Mouse (Mus musculus) hindbrain, embryonic 14.5 days (tissue): ENCODE results near the gene Adam22. TPM values are rescaled to one million over a fixed set of nuclear protein-coding genes. Genes with fewer than 3 reads are reported as not detected.

Experiments used
- ATAC-seq: fragments of 200-750 bp; cut with Nextera tagmentation; 2 replicates; pipeline ENCODE4 v1.8.0; 2017; ENCODE audit warnings: moderate number of reproducible peaks, mild to moderate bottlenecking, moderate TSS enrichment, moderate library complexity; ENCODE audit not compliant: low FRiP score
- DNase-seq: peaks from one replicate; pipeline ENCODE4 v3.0.0-alpha.2; 2015; ENCODE audit warnings: low spot score
- H3K27ac ChIP-seq: fragments of 300-500 bp; sonication (generic); 2 replicates; pipeline ENCODE4 v1.5.1; 2014; ENCODE audit warnings: mild to moderate bottlenecking, moderate library complexity
- H3K27me3 ChIP-seq: fragments of 300-500 bp; sonication (generic); 2 replicates; pipeline ENCODE4 v1.6.1; 2014; ENCODE audit warnings: mild to moderate bottlenecking, low read length, mixed read lengths; ENCODE audit not compliant: control insufficient read depth, insufficient read depth
- H3K36me3 ChIP-seq: fragments of 300-500 bp; sonication (generic); replicated peaks from 2 replicates; pipeline ENCODE4 v1.6.1; 2014; ENCODE audit not compliant: control insufficient read depth, insufficient read depth
- H3K4me1 ChIP-seq: fragments of 300-500 bp; sonication (generic); replicated peaks from 2 replicates; pipeline ENCODE4 v1.6.1; 2014; ENCODE audit warnings: antibody characterized with exemption, low read length, mixed read lengths; ENCODE audit not compliant: control insufficient read depth, insufficient read depth
- H3K4me2 ChIP-seq: fragments of 300-500 bp; sonication (generic); replicated peaks from 2 replicates; pipeline ENCODE4 v1.6.1; 2014; ENCODE audit warnings: mild to moderate bottlenecking, moderate library complexity
- H3K4me3 ChIP-seq: fragments of 300-500 bp; sonication (generic); replicated peaks from 2 replicates; pipeline ENCODE4 v1.5.1; 2014; ENCODE audit warnings: mild to moderate bottlenecking, low read length
- H3K9ac ChIP-seq: fragments of 300-500 bp; sonication (generic); 2 replicates; pipeline ENCODE4 v1.6.1; 2014
- H3K9me3 ChIP-seq: fragments of 300-500 bp; sonication (generic); 2 replicates; pipeline ENCODE4 v1.6.1; 2016; ENCODE audit warnings: low read length; ENCODE audit not compliant: control insufficient read depth
- WGBS: fragments of 180-500 bp; shearing (Covaris S2); extraction: QIAGEN DNeasy Blood & Tissue Kit; methylation state at CpG from one replicate; pipeline ENCODE4 v1.1.7; 2014; 5-methylcytosine and 5-hydroxymethylcytosine counted together
- polyA plus RNA-seq: library from polyadenylated mRNA; unstranded; fragments of >200 nt; fragmentation: Nextera tagmentation; extraction: Ambion mirVana; gene quantifications from 2 replicates; pipeline ENCODE4 v1.2.1, GENCODE M21; 2014

Gene Adam22
- polyA plus RNA-seq, 1 experiment from 2014 or later, result 55.6 TPM

- H3K4me3 ChIP-seq, result no peak overlapping the region
- H3K9ac ChIP-seq, result no peak overlapping the region
- no peak for ATAC-seq
- no peak for DNase-seq
- no peak overlapping the region for H3K4me2 ChIP-seq
- no peaks in the 10 kb centered on the region for H3K4me1 ChIP-seq
- no peaks in the 10 kb centered on the region for H3K27me3 ChIP-seq
- H3K27ac ChIP-seq, result no peak overlapping the region
- peaks cover 14% of the 10 kb centered on the region for H3K36me3 ChIP-seq
- 90% methylated on average over 1 of the region's 1 CpGs for WGBS
- H3K9me3 ChIP-seq, result no peaks in the 10 kb centered on the region
These were observed 272.3 kb downstream of the Adam22 start for GRCm38 (mm10) chr5:8095689-8096088.

DNA sequence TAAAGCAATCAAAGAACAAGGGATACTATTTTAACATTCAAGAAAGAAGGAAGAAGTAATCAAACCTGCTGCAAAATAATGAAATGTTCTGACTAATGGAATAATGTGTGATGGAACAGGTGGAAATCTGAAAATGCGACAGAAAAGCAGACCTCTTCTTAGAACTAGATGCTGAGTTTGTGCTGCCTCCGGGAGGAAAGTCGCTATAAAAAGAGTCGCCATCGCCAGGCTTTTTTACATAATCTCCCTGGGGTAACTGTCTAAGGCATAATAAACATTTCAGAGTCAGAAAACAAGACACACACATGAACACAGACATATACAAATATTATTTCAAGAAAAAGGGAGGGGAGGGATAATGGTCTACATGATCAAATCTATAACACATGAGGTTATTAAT lies 273.0 kb downstream of the Adam22 start:
- Histone ChIP-seq H3K4me1 (no peaks in the 10 kb centered on the region), H3K36me3 (peaks cover 14% of the 10 kb centered on the region), H3K27me3 (no peaks in the 10 kb centered on the region), H3K27ac (no peak overlapping the region), H3K4me2 (no peak overlapping the region), H3K9me3 (no peaks in the 10 kb centered on the region), H3K4me3 (no peak overlapping the region), H3K9ac (no peak overlapping the region)
- no peak for DNase-seq
- 69% methylated on average over 5 of the region's 5 CpGs for WGBS
- no peak for ATAC-seq

GRCm38 (mm10) chr5:8088147-8088546 lies 279.8 kb downstream of the Adam22 start:
- no peak for ATAC-seq
- no peak overlapping the region for H3K4me2 ChIP-seq

DNA sequence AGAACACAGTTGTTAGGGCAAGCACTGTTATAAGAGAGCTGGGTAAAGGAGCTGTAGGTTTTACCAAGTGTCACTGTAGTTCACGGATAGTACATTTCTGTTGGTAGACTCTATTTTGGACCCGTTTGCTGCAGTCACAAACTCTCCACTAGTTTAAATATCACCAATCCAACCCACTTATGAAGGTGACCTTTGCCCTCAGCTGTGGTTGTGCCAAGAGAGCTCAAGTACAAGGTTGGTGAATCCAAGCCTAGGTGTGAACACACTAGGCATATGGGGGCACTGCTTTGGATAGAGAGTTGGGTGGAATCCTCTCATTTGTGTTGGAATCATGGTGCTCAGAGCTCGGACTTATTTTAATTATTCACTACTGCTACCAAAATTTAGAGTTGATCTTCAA lies 282.3 kb downstream of the Adam22 start:
- WGBS, result 92% methylated on average over 3 of the region's 3 CpGs
- Histone ChIP-seq H3K36me3 (no peaks in the 10 kb centered on the region), H3K27ac (no peak overlapping the region), H3K4me1 (no peaks in the 10 kb centered on the region), H3K4me2 (no peak overlapping the region), H3K9me3 (no peaks in the 10 kb centered on the region), H3K4me3 (no peak overlapping the region), H3K27me3 (no peaks in the 10 kb centered on the region), H3K9ac (no peak overlapping the region)
- no peak for DNase-seq
- no peak; the same call in 1 of the 2 replicates for ATAC-seq

More at GRCm38 (mm10) chr5:8088147-8088546, 279.8 kb downstream of the Adam22 start:
- no peak for DNase-seq
- Histone ChIP-seq H3K4me3 (no peak overlapping the region), H3K9me3 (no peaks in the 10 kb centered on the region), H3K36me3 (peaks cover 14% of the 10 kb centered on the region), H3K27ac (no peak overlapping the region), H3K4me1 (no peaks in the 10 kb centered on the region), H3K27me3 (no peaks in the 10 kb centered on the region), H3K9ac (no peak overlapping the region)
- WGBS, result 91% methylated on average over 3 of the region's 3 CpGs

DNA sequence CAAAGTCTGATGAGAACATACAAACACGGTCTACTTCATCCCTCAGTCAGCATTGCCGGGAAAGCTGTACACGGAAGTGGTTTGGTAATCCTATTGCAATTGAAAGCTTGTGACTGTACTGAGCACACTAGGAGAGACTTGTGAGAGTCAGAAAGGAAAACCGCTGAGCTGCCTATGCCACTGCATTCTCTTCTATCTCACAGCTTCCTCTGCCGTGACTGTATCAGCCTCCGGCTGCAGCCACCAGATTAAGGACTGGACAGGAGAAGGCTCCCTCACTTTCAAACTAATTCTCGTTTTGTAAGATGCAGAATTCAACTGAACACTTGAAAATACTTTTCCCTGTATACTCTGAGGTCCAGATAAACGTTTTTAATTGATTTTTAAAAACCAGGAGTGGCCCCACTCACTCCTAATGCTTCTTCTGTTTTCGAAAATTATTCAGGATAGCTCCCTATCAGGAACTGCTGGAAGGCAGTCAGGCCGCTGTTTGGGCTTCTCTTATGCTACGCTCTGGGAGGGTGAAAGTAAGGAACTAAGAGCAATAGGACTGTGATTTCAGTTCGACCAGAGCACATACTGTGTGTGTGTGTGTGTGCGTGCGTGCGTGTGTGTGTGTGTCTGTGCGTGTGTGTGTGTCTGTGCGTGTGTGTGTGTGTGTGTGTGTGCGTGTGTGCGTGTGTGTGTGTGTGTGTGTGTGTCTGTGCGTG lies 285.0 kb downstream of the Adam22 start:
- ATAC-seq (no peak), DNase-seq (no peak)
- Histone ChIP-seq H3K4me2 (no peak overlapping the region), H3K27ac (no peak overlapping the region), H3K9ac (no peak overlapping the region), H3K4me3 (no peak overlapping the region), H3K36me3 (peaks cover 3% of the 10 kb centered on the region; the same call in 1 of the 2 replicates), H3K27me3 (no peaks in the 10 kb centered on the region), H3K9me3 (no peaks in the 10 kb centered on the region), H3K4me1 (no peaks in the 10 kb centered on the region)
- 77% methylated on average over 20 of the region's 20 CpGs for WGBS

DNA sequence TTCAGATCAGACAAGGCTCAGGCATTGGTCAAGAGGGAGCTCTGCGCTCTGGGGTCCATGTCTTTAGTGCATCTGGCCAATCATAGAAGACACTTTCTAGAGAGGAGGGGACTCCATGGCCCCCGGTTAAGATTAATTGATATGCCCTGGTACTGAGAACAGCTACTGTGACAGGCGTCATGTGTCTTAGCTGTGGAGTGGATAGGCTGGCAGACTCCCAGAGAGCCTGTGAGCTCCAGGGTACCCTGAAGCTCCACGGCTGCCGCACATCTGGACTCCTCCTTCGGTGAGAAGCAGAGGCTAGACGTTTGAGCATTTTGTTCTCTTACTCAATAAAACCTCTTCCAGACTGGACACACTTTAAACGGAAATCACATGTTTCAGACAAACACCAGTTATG lies 290.5 kb downstream of the Adam22 start:
- H3K27me3 ChIP-seq, result no peaks in the 10 kb centered on the region
- 91% methylated on average over 8 of the region's 8 CpGs for WGBS
- no peak overlapping the region for H3K9ac ChIP-seq

DNA sequence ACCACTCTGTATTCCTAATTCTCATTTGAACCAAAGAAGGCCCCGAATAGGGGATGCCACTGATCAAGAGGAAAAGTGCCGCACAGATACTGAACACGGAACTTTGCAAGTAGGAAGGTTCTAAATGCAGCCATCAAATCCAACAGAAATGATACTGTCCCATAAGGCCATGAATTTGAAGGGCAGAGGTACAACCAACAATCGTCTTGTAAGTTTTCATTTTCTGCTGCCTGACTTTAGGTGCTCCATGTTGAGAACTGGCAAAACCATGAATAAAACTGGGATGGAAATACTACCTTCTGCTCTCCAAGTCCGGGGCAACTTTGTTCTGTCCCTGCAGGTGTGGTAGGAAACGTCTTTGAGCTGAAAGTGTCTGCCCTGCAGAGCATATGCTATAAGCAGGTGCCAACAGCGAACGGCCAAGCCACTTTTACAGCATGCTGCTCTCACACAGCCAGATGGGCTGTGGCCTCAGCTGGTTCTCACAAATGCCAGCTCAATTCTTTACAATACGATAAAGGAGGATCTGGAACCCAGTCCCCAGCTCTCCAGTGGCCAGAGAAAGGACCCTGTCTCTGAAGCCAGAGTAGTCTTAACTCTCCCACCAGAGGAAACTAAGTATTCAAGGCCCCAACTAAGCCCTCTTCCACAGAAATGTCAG lies 293.9 kb downstream of the Adam22 start:
- Histone ChIP-seq H3K4me1 (no peaks in the 10 kb centered on the region), H3K9ac (no peak overlapping the region), H3K27ac (no peak overlapping the region), H3K4me2 (no peak overlapping the region), H3K9me3 (no peaks in the 10 kb centered on the region), H3K4me3 (no peak overlapping the region), H3K36me3 (peaks cover 42% of the 10 kb centered on the region), H3K27me3 (no peaks in the 10 kb centered on the region)
- ATAC-seq (0 out of 2 replicates have a peak, but pooled peaks have one; percentile 15), DNase-seq (no peak)
- WGBS, result 91% methylated on average over 9 of the region's 9 CpGs

More for the DNA sequence above, 290.5 kb downstream of the Adam22 start:
- H3K4me3 ChIP-seq, result no peak overlapping the region
- no peaks in the 10 kb centered on the region for H3K9me3 ChIP-seq
- no peaks in the 10 kb centered on the region for H3K4me1 ChIP-seq
- H3K27ac ChIP-seq, result no peak overlapping the region
- peaks cover 28% of the 10 kb centered on the region for H3K36me3 ChIP-seq
- DNase-seq (no peak), ATAC-seq (no peak; the same call in 1 of the 2 replicates)
- no peak overlapping the region for H3K4me2 ChIP-seq

DNA sequence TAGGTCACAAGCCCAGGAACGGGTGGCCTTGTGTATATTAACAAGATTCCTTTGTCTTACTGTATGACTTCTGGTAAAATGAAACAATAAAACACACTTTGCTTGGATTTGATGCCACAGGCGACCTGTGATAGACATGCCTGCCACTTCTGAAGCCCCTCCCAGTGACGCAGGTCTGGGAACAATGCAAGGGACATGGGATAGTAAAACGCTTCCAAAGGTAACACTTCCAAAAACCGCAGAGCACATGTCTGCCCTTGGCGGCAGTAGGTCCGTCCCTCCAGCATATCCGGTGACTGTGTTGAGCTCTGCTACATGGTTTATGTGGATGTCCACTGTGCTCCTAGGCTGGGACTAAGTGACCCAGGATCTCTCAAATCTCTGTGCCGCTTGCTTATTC lies 294.6 kb downstream of the Adam22 start:
- H3K9me3 ChIP-seq, result no peaks in the 10 kb centered on the region
- ATAC-seq, result no peak
- 94% methylated on average over 9 of the region's 9 CpGs for WGBS
- peaks cover 42% of the 10 kb centered on the region for H3K36me3 ChIP-seq
- H3K4me2 ChIP-seq, result no peak overlapping the region
- H3K27me3 ChIP-seq, result no peaks in the 10 kb centered on the region
- no peaks in the 10 kb centered on the region for H3K4me1 ChIP-seq
- no peak overlapping the region for H3K4me3 ChIP-seq
- no peak overlapping the region for H3K9ac ChIP-seq
- DNase-seq, result no peak
- H3K27ac ChIP-seq, result no peak overlapping the region

DNA sequence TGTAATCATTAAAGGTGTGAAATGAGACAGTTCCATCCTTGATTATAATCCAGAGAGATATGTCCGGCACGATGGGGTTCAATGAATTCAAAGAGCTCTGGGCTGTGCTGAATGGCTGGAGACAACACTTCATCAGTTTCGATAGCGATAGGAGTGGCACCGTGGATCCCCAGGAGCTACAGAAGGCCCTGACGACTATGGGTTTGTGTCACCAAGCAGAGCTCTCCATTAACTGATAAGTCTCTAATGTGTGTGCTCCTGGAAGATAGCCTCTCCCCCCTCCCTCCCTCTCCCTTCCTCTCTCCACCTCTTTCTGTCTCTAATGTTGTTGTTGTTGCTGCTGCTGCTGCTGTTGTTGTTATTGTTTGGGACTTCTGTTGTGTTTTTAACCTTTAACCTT lies 304.8 kb downstream of the Adam22 start:
- no peak overlapping the region for H3K4me2 ChIP-seq
- H3K4me3 ChIP-seq, result no peak overlapping the region
- no peak overlapping the region for H3K27ac ChIP-seq
- peaks cover 60% of the 10 kb centered on the region for H3K36me3 ChIP-seq
- H3K27me3 ChIP-seq, result no peaks in the 10 kb centered on the region
- H3K9me3 ChIP-seq, result no peaks in the 10 kb centered on the region
- H3K4me1 ChIP-seq, result 0 out of 2 replicates have a peak, but pooled peaks cover 3% of the 10 kb centered on the region
- ATAC-seq (no peak), DNase-seq (no peak)
- 62% methylated on average over 6 of the region's 6 CpGs for WGBS
- H3K9ac ChIP-seq, result no peak overlapping the region
